Mouse (Mus musculus) kidney, embryonic 16.5 days (tissue): ENCODE data around the gene Cma2. TPM values are rescaled to one million over a fixed set of nuclear protein-coding genes. Genes with fewer than 3 reads are reported as not detected.
"Not testable (repeated sequence)": the region's sequence is repeated elsewhere in the genome, so short reads cannot be mapped to it uniquely, and the experiment has no call there.

ENCODE experiments used
- ATAC-seq: fragments of 200-750 bp; cut with Nextera tagmentation; 2 replicates; pipeline ENCODE4 v1.8.0; 2017; ENCODE audit warnings: moderate TSS enrichment; ENCODE audit not compliant: low FRiP score, low TSS enrichment
- H3K27ac ChIP-seq: fragments of 300-500 bp; sonication (generic); 2 replicates; pipeline ENCODE4 v1.5.1; 2014; ENCODE audit warnings: low read length
- H3K27me3 ChIP-seq: fragments of 300-500 bp; sonication (generic); 2 replicates; pipeline ENCODE4 v1.6.1; 2014; ENCODE audit warnings: low read length, control low read depth, mixed read lengths; ENCODE audit not compliant: insufficient read depth
- H3K36me3 ChIP-seq: fragments of 300-500 bp; sonication (generic); 2 replicates; pipeline ENCODE4 v1.6.1; 2014; ENCODE audit warnings: low read length, control low read depth, mixed read lengths; ENCODE audit not compliant: insufficient read depth
- H3K4me1 ChIP-seq: fragments of 300-500 bp; sonication (generic); 2 replicates; pipeline ENCODE4 v1.6.1; 2014; ENCODE audit warnings: low read length, control low read depth, mixed read lengths; ENCODE audit not compliant: insufficient read depth
- H3K4me2 ChIP-seq: fragments of 300-500 bp; sonication (generic); replicated peaks from 2 replicates; pipeline ENCODE4 v1.6.1; 2014; ENCODE audit warnings: low read depth, low read length
- H3K4me3 ChIP-seq: fragments of 300-500 bp; sonication (generic); 2 replicates; pipeline ENCODE4 v1.5.1; 2014; ENCODE audit warnings: mild to moderate bottlenecking, low read length
- H3K9ac ChIP-seq: fragments of 300-500 bp; sonication (generic); replicated peaks from 2 replicates; pipeline ENCODE4 v1.6.1; 2014; ENCODE audit warnings: low read length
- H3K9me3 ChIP-seq: fragments of 300-500 bp; sonication (generic); 2 replicates; pipeline ENCODE4 v1.6.1; 2016; ENCODE audit warnings: low read length, control low read depth
- WGBS: fragments of 180-500 bp; shearing (Covaris S2); extraction: QIAGEN DNeasy Blood & Tissue Kit; methylation state at CpG from one replicate; pipeline ENCODE4 v1.1.7; 2014; 5-methylcytosine and 5-hydroxymethylcytosine counted together
- polyA plus RNA-seq: library from polyadenylated mRNA; unstranded; fragments of >200 nt; fragmentation: Nextera tagmentation; extraction: Ambion mirVana; gene quantifications from 2 replicates; pipeline ENCODE4 v1.2.1, GENCODE M21; 2015

Cma2 gene
- polyA plus RNA-seq, 1 experiment from 2014 or later: not detected

- H3K27me3 ChIP-seq, H3K27ac ChIP-seq, ATAC-seq, H3K4me3 ChIP-seq, H3K36me3 ChIP-seq, H3K4me2 ChIP-seq, H3K4me1 ChIP-seq, H3K9me3 ChIP-seq, H3K9ac ChIP-seq: not testable (repeated sequence)
- 77% methylated on average over 3 of the region's 4 CpGs for WGBS
Observed at GRCm38 (mm10) chr14:56021305-56021704, 70.5 kb downstream of the Cma2 start.

Other genes with a start within 250 kb of the Cma2 start
- 2.9 and 3.0 TPM in 2 replicates for gene Tgm1, start 237.1 kb upstream of the Cma2 start, polyA plus RNA-seq
- 43.3 and 46.2 TPM in 2 replicates for gene Rabggta, start 228.7 kb upstream of the Cma2 start, polyA plus RNA-seq
- 112 and 119 TPM in 2 replicates for gene Dhrs1, start 205.3 kb upstream of the Cma2 start, polyA plus RNA-seq
- gene Nop9, start 205.3 kb upstream of the Cma2 start, polyA plus RNA-seq: 40.6 and 41.9 TPM in 2 replicates
- gene Cideb, start 192.5 kb upstream of the Cma2 start, polyA plus RNA-seq: 21.1 and 21.3 TPM in 2 replicates
- 0.41 and 0.45 TPM in 2 replicates for gene Ltb4r2, start 189.6 kb upstream of the Cma2 start, polyA plus RNA-seq
- 0.54 and 0.92 TPM in 2 replicates for gene Ltb4r1, start 185.0 kb upstream of the Cma2 start, polyA plus RNA-seq
- gene Adcy4, start 166.9 kb upstream of the Cma2 start, polyA plus RNA-seq: 16.7 and 19.7 TPM in 2 replicates
- 39.3 and 43.4 TPM in 2 replicates for gene Ripk3, start 162.1 kb upstream of the Cma2 start, polyA plus RNA-seq
- 38.2 and 38.7 TPM in 2 replicates for gene Nfatc4, start 127.8 kb upstream of the Cma2 start, polyA plus RNA-seq
- gene Nynrin, start 97.0 kb upstream of the Cma2 start, polyA plus RNA-seq: 22.5 and 25.1 TPM in 2 replicates
- gene Cbln3, start 66.6 kb upstream of the Cma2 start, polyA plus RNA-seq: 0.42 and 0.74 TPM in 2 replicates
- 18.7 and 19.3 TPM in 2 replicates for gene Khnyn, start 66.0 kb upstream of the Cma2 start, polyA plus RNA-seq
- 71.1 and 75.8 TPM in 2 replicates for gene Sdr39u1, start 50.7 kb upstream of the Cma2 start, polyA plus RNA-seq
- 2.0 and 2.3 TPM in 2 replicates for gene Cma1, start 6.3 kb upstream of the Cma2 start, polyA plus RNA-seq
- not detected in 2 replicates for gene Mcpt1, start 67.0 kb downstream of the Cma2 start, polyA plus RNA-seq
- gene Mcpt9, start 79.5 kb downstream of the Cma2 start, polyA plus RNA-seq: not detected in 2 replicates
- 0.15 TPM in 1 of 2 replicates, not detected in the other for gene Mcpt2, start 91.1 kb downstream of the Cma2 start, polyA plus RNA-seq
- not detected in 2 replicates for gene Mcpt4, start 111.3 kb downstream of the Cma2 start, polyA plus RNA-seq
- gene Mcpt8, start 134.3 kb downstream of the Cma2 start, polyA plus RNA-seq: 0.22 and 0.52 TPM in 2 replicates
- gene Ctsg, start 151.6 kb downstream of the Cma2 start, polyA plus RNA-seq: not detected in 2 replicates
- not detected in 2 replicates for gene Gzme, start 169.6 kb downstream of the Cma2 start, polyA plus RNA-seq
- gene Gzmd, start 181.6 kb downstream of the Cma2 start, polyA plus RNA-seq: not detected in 2 replicates
- not detected in 2 replicates for gene Gzmg, start 208.6 kb downstream of the Cma2 start, polyA plus RNA-seq
- gene Gzmn, start 223.6 kb downstream of the Cma2 start, polyA plus RNA-seq: not detected in 2 replicates